19 mouse cellular contexts compared by ENCODE assay signal in the genomic region with DNA sequence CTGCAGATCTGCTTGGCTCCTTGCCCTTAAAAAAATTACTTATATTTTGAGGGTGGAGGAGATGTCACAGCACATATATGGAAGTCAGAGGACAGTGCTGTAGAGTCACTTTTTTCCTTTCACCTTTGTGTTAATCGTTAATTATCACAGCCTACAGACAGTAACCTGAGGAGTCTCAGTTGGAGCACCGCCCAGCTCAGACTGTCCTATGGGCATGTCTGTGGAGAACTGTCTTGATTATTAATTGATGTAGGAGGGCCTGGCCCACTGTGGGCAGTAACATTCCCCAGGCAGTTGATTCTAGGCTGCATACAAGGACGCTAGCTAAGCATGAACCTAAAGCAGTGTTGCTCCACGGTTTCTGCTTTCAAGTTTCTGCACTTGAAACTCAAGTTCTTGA.
"Had no signal": no experiment of that assay in that cellular context is flagged by ENCODE, and none has a peak within 500 bp of the region (broad histone marks: within the 10 kb centered on the region; RNA-seq: fewer than 3 reads in every experiment).

No protein-coding gene starts in this region.

- H3K27ac ChIP-seq: gastrocnemius, adult 2 months; heart, embryonic 10.5 days; hindbrain, embryonic 10.5 days; hindbrain, embryonic 12.5 days; hindbrain, embryonic 14.5 days; intestine, embryonic 15.5 days; kidney, embryonic 15.5 days; kidney, postnatal 0 days; layer of hippocampus, adult 2 months; left cerebral cortex, adult 2 months; limb, embryonic 10.5 days; limb, embryonic 12.5 days; liver, embryonic 13.5 days had no signal

- DNase-seq: gastrocnemius, adult 2 months; gastrocnemius, postnatal 10 days; gastrocnemius, postnatal 25 days; heart, postnatal 4 days; kidney, adult 18-20 months; liver; liver, embryonic 13.5 days had no signal

- H3K27me3 ChIP-seq: heart, embryonic 12.5 days; hindbrain, embryonic 12.5 days; intestine, embryonic 15.5 days; kidney, embryonic 15.5 days; liver, embryonic 13.5 days had no signal

- H3K4me3 ChIP-seq: gastrocnemius, adult 2 months; heart, embryonic 10.5 days; heart, embryonic 12.5 days; hindbrain, embryonic 10.5 days; hindbrain, embryonic 12.5 days; intestine, embryonic 15.5 days; kidney, embryonic 15.5 days; layer of hippocampus, adult 2 months; left cerebral cortex, adult 2 months; limb, embryonic 10.5 days; limb, embryonic 12.5 days; liver, embryonic 13.5 days had no signal

- H3K36me3 ChIP-seq: heart, embryonic 10.5 days; heart, embryonic 12.5 days; hindbrain, embryonic 10.5 days; hindbrain, embryonic 12.5 days; intestine, embryonic 15.5 days; kidney, embryonic 15.5 days; limb, embryonic 10.5 days; limb, embryonic 12.5 days; liver, embryonic 13.5 days had no signal
